Mouse (Mus musculus): Measurements from ENCODE around the gene Zfp977. TPM values are rescaled to one million over a fixed set of nuclear protein-coding genes. Genes with fewer than 3 reads are reported as not detected.
"Not testable (repeated sequence)": the region's sequence is repeated elsewhere in the genome, so short reads cannot be mapped to it uniquely, and the experiment has no call there.

The Zfp977 gene
- polyA plus RNA-seq (2015; fragmentation: Nextera tagmentation; extraction: Ambion mirVana) = 0.13 and 0.20 TPM in 2 replicates

DNA sequence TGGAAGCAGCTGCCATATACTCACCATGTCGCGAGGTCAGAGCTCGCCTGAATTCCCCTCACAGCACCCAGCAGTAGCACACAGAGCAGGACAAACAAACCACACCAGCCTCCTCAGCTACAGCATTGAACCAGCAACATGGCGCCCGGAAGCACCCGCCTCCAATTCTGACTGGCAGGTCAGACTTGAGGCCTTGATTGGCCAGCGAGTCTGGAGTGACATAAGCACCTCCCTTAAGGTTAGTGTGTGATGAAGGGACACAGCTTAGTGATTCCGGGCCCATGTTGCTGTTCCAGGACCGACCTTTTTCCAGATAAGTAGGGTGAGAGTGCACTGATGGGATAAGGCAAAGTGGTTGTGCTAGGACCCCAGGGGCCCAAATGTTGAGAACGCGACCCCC is at the start of gene Zfp977:
Gene Zfp977 (minus strand): TSS at position 135 of the 400 bp plus-strand sequence.
- H3K27me3 ChIP-seq; H3K36me3 ChIP-seq (replicated peaks); H3K27ac ChIP-seq (replicated peaks); H3K9me3 ChIP-seq (replicated peaks); H3K4me1 ChIP-seq (replicated peaks); ATAC-seq (ENCODE audit: insufficient read depth); H3K4me3 ChIP-seq (replicated peaks); H3K4me2 ChIP-seq; H3K9ac ChIP-seq: not testable (repeated sequence)
- WGBS (ENCODE audit: insufficient replicate concordance) = 68% methylated on average over 11 of the region's 11 CpGs

DNA sequence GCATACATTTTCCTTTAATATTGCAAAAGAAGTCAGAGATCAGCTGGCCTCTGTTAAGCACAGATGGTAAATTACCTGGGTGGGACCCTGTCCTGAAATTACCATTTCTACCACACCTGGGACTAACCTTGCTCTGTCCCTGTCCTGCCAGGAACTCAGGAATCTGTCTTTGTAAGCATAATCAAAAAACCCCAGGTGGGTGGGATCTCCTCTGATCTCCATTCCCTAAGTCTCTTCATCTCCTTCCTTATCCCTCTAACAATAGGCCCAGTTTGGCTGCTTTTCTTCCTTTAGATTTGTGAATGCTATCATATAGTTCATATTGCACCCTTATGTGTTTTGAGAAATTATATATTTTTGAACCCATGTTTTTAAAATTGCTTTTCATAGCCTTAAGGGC is 38.7 kb upstream of the Zfp977 start:
- H3K4me3 ChIP-seq (replicated peaks); H3K9ac ChIP-seq; ATAC-seq (ENCODE audit: insufficient read depth): not testable (repeated sequence)

DNA sequence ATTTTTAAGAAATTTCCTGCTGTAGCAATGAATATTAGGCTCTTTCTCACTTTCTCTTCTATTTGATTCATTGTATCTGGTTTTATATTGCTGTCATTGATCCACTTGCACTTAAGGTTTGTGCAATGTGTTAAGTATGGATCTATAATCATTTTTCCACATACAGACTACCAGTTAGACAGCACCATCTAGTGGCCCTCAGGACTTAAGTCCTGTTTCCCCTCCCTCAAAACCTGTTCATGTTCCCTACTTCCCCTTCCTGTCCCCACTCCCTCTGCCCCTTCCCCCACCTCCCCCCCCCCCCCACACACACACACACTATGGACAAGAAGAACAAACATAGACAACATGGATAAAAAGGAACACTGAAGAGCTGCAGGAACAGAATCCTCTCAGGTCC is 3.3 kb upstream of the Zfp977 start:
- not testable (repeated sequence) for H3K9ac ChIP-seq; H3K36me3 ChIP-seq (replicated peaks); H3K27ac ChIP-seq (replicated peaks); H3K4me3 ChIP-seq (replicated peaks); H3K4me1 ChIP-seq (replicated peaks); H3K4me2 ChIP-seq; ATAC-seq (ENCODE audit: insufficient read depth); H3K9me3 ChIP-seq (replicated peaks); H3K27me3 ChIP-seq

More for the DNA sequence above, 38.7 kb upstream of the Zfp977 start:
- not testable (repeated sequence) for H3K27me3 ChIP-seq; H3K4me1 ChIP-seq (replicated peaks); H3K9me3 ChIP-seq (replicated peaks); H3K36me3 ChIP-seq (replicated peaks); H3K4me2 ChIP-seq; H3K27ac ChIP-seq (replicated peaks)

DNA sequence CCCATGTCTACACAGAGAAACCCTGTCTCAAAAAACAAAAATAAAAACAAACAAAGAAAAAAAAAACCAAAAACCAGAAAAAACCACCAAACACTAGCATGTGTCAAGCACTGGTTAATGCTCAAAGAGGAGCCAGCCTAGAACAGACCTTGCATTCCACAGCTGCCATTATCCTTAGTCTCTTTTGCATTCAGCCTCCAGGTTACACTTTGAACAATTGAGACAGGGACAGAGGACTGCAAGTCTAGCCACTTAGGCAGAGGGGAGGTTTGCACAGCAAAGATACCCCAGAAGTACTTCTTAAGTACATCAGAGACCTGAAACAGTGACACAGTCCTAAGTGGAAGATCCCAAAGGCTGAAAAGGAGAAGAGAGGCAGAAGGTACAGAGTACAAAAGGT is 1.0 kb downstream of the Zfp977 start:
- not testable (repeated sequence) for ATAC-seq (ENCODE audit: insufficient read depth); H3K36me3 ChIP-seq (replicated peaks); H3K9me3 ChIP-seq (replicated peaks); H3K4me3 ChIP-seq (replicated peaks); H3K27ac ChIP-seq (replicated peaks); H3K27me3 ChIP-seq; H3K9ac ChIP-seq; H3K4me2 ChIP-seq; H3K4me1 ChIP-seq (replicated peaks)

DNA sequence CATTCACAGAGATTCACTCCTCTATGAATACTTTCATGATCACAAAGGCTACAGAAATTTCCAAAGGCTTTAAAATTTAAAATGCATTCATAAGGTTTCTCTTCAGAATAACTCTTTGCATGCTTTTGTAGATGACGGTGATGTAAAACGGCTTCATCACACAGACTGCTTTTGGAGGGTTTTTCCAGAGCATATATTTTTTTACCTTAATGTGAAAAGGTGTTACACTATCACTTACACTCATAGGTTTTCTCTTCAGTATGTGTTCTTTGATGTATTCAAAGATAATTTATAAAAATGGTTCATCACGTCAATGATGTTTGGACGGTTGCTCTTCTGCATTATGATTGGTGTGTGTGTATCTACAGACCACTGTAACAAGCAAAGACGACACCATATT is 13.9 kb downstream of the Zfp977 start, which contains the start of gene Gm21028:
Gene Gm21028 (minus strand): TSS at position 101 of the 400 bp plus-strand sequence.
- whole genome bisulfite sequencing (ENCODE audit: insufficient replicate concordance) = 75% methylated on average over 5 of the region's 5 CpGs
- H3K4me1 ChIP-seq (replicated peaks) = no peaks in the 10 kb centered on the region
- H3K27me3 ChIP-seq = no peaks in the 10 kb centered on the region
- no peaks in the 10 kb centered on the region for H3K9me3 ChIP-seq (replicated peaks)
- H3K4me3 ChIP-seq (replicated peaks) = no peak within 1 kb of the TSS
- no peak for ATAC-seq (ENCODE audit: insufficient read depth)
- H3K4me2 ChIP-seq = no peak within 1 kb of the TSS
- H3K36me3 ChIP-seq (replicated peaks) = no peaks in the 10 kb centered on the region
- H3K27ac ChIP-seq (replicated peaks) = no peak within 1 kb of the TSS
- H3K9ac ChIP-seq = no peak within 1 kb of the TSS

DNA sequence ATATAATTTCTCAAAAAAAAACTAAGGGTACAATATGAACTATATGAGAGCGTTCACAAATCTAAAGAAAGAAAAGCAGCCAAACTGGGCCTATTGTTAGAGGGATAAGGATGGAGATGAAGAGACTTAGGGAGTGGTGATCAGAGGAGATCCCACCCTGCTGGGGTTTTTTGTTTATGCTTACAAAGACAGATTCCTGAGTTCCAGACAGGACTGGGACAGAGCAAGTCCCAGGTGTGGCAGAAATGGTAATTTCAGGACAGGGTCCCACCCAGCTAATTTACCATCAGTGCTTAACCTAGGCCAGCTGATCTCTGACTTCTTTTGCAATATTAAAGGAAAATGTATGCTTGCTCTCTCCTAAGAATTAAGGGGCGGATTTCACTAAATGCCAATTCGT is 40.6 kb downstream of the Zfp977 start:
- Histone ChIP-seq H3K4me2 (no peak overlapping the region), H3K36me3 (replicated peaks) (no peaks in the 10 kb centered on the region), H3K4me3 (replicated peaks) (no peak overlapping the region), H3K4me1 (replicated peaks) (no peaks in the 10 kb centered on the region), H3K27ac (replicated peaks) (no peak overlapping the region), H3K27me3 (no peaks in the 10 kb centered on the region), H3K9ac (no peak overlapping the region), H3K9me3 (replicated peaks) (no peaks in the 10 kb centered on the region)
- ATAC-seq (ENCODE audit: insufficient read depth) = no peak
- 47% methylated on average over 3 of the region's 3 CpGs for WGBS (ENCODE audit: insufficient replicate concordance)

Small RNA genes within 50 kb of the gene (microRNA-seq; reads per million reads assigned to microRNA genes)
- not detected for gene Gm24938

Other genes with a start within 250 kb of the Zfp977 start
- not detected in 2 replicates for gene 4933421I07Rik, start 144.4 kb downstream of the Zfp977 start, polyA plus RNA-seq (2015; fragmentation: Nextera tagmentation; extraction: Ambion mirVana)
- 3.1 and 3.4 TPM in 2 replicates for gene Zfp141, start 86.8 kb downstream of the Zfp977 start, polyA plus RNA-seq (2015; fragmentation: Nextera tagmentation; extraction: Ambion mirVana)
- gene Gm21028, start 14.0 kb downstream of the Zfp977 start, polyA plus RNA-seq (2015; fragmentation: Nextera tagmentation; extraction: Ambion mirVana) = not detected in 2 replicates
- 0.59 and 0.62 TPM in 2 replicates for gene Zfp976, start 50.0 kb upstream of the Zfp977 start, polyA plus RNA-seq (2015; fragmentation: Nextera tagmentation; extraction: Ambion mirVana)
- 1.8 and 1.9 TPM in 2 replicates for gene Zfp975, start 100.2 kb upstream of the Zfp977 start, polyA plus RNA-seq (2015; fragmentation: Nextera tagmentation; extraction: Ambion mirVana)
- gene Gm17067, start 134.5 kb upstream of the Zfp977 start, polyA plus RNA-seq (2015; fragmentation: Nextera tagmentation; extraction: Ambion mirVana) = not detected in 2 replicates
- gene Vmn2r62, start 201.0 kb upstream of the Zfp977 start, polyA plus RNA-seq (2015; fragmentation: Nextera tagmentation; extraction: Ambion mirVana) = not detected in 2 replicates